Mouse (Mus musculus) limb, embryonic 14.5 days (tissue): ENCODE results near the gene Fam198a. TPM values are rescaled to one million over a fixed set of nuclear protein-coding genes. Genes with fewer than 3 reads are reported as not detected.

ENCODE experiments used
- ATAC-seq: fragments of 200-750 bp; cut with Nextera tagmentation; 2 replicates; pipeline ENCODE4 v1.8.0; 2017; ENCODE audit warnings: low read depth, moderate number of reproducible peaks, moderate TSS enrichment; ENCODE audit not compliant: low FRiP score
- DNase-seq: peaks from one replicate; pipeline ENCODE4 v3.0.0-alpha.2; 2015; ENCODE audit warnings: low spot score
- H3K27ac ChIP-seq: fragments of 300-500 bp; sonication (generic); replicated peaks from 2 replicates; pipeline ENCODE4 v1.5.1; 2014; ENCODE audit warnings: low read depth, mild to moderate bottlenecking, low read length, moderate library complexity, mixed read lengths
- H3K27me3 ChIP-seq: fragments of 300-500 bp; sonication (generic); 2 replicates; pipeline ENCODE4 v1.6.1; 2014; ENCODE audit warnings: low read length, mixed read lengths; ENCODE audit not compliant: control insufficient read depth, insufficient read depth
- H3K36me3 ChIP-seq: fragments of 300-500 bp; sonication (generic); 2 replicates; pipeline ENCODE4 v1.6.1; 2014; ENCODE audit warnings: mild to moderate bottlenecking, low read length, moderate library complexity, mixed read lengths; ENCODE audit not compliant: control insufficient read depth, insufficient read depth
- H3K4me1 ChIP-seq: fragments of 300-500 bp; sonication (generic); 2 replicates; pipeline ENCODE4 v1.6.1; 2014; ENCODE audit warnings: antibody characterized with exemption, low read length, mixed read lengths; ENCODE audit not compliant: control insufficient read depth, insufficient read depth
- H3K4me2 ChIP-seq: fragments of 300-500 bp; sonication (generic); replicated peaks from 2 replicates; pipeline ENCODE4 v1.6.1; 2014; ENCODE audit warnings: low read depth, mild to moderate bottlenecking, low read length, moderate library complexity; ENCODE audit not compliant: severe bottlenecking
- H3K4me3 ChIP-seq: fragments of 300-500 bp; sonication (generic); replicated peaks from 2 replicates; pipeline ENCODE4 v1.5.1; 2014; ENCODE audit warnings: low read length
- H3K9ac ChIP-seq: fragments of 300-500 bp; sonication (generic); 2 replicates; pipeline ENCODE4 v1.6.1; 2014; ENCODE audit warnings: mild to moderate bottlenecking, low read depth, low read length, moderate library complexity; ENCODE audit not compliant: severe bottlenecking
- H3K9me3 ChIP-seq: fragments of 300-500 bp; sonication (generic); 2 replicates; pipeline ENCODE4 v1.6.1; 2016; ENCODE audit warnings: low read length; ENCODE audit not compliant: control insufficient read depth
- POLR2A ChIP-seq: fragments of 200-500 bp; IDR thresholded peaks from 2 replicates; pipeline ENCODE4 v1.8.0; 2012; ENCODE audit warnings: inconsistent platforms, mild to moderate bottlenecking, moderate library complexity, borderline replicate concordance; ENCODE audit not compliant: insufficient read depth, insufficient read length; ENCODE audit errors: extremely low read depth
- WGBS: fragments of 180-500 bp; shearing (Covaris S2); extraction: QIAGEN DNeasy Blood & Tissue Kit; methylation state at CpG from one replicate; pipeline ENCODE4 v1.1.7; 2014; 5-methylcytosine and 5-hydroxymethylcytosine counted together
- polyA plus RNA-seq, 2 experiments: library from polyadenylated mRNA; depleted of rRNA in 1 of 2; stranded (reverse) in 1 of 2; unstranded in 1 of 2; fragments of >200 nt; fragmentation: Nextera tagmentation in 1 of 2; extraction: Ambion mirVana in 1 of 2; gene quantifications; 2 replicates each; pipeline versions ENCODE4 v1.2.1 to v1.2.3; 2012 to 2014

Gene Fam198a
- polyA plus RNA-seq, 2 experiments: 6.4 to 8.7 TPM

GRCm38 (mm10) chr9:122027081-122027913 lies 76.5 kb downstream of the Fam198a start:
- ATAC-seq (no peak), DNase-seq (no peak)
- no peak overlapping the region; the same call in 1 of the 2 replicates for H3K27ac ChIP-seq
- TF ChIP-seq POLR2A: no peak
- H3K36me3 ChIP-seq: no peaks in the 10 kb centered on the region
- H3K9me3 ChIP-seq: no peaks in the 10 kb centered on the region
- no peaks in the 10 kb centered on the region for H3K27me3 ChIP-seq
- WGBS: 47% methylated on average over 6 of the region's 6 CpGs
- H3K9ac ChIP-seq: no peak overlapping the region
- H3K4me1 ChIP-seq: peaks cover 24% of the 10 kb centered on the region
- no peak overlapping the region for H3K4me3 ChIP-seq
- H3K4me2 ChIP-seq: no peak overlapping the region

- 70% methylated on average over 11 of the region's 11 CpGs for WGBS
These were observed 77.3 kb downstream of the Fam198a start for GRCm38 (mm10) chr9:122027914-122028745.

GRCm38 (mm10) chr9:122029765-122030164 lies 79.0 kb downstream of the Fam198a start:
- Histone ChIP-seq H3K9me3 (no peaks in the 10 kb centered on the region), H3K27ac (no peak overlapping the region), H3K4me2 (no peak overlapping the region), H3K27me3 (no peaks in the 10 kb centered on the region), H3K4me1 (peaks cover 17% of the 10 kb centered on the region; the same call in 1 of the 2 replicates), H3K36me3 (no peaks in the 10 kb centered on the region), H3K9ac (no peak overlapping the region), H3K4me3 (no peak overlapping the region)
- ATAC-seq (no peak), DNase-seq (no peak)
- WGBS: 89% methylated on average over 7 of the region's 7 CpGs
- no peak for TF ChIP-seq POLR2A

More at GRCm38 (mm10) chr9:122027914-122028745, 77.3 kb downstream of the Fam198a start:
- Histone ChIP-seq H3K9me3 (no peaks in the 10 kb centered on the region), H3K4me3 (no peak overlapping the region), H3K4me1 (peaks cover 20% of the 10 kb centered on the region; the same call in 1 of the 2 replicates), H3K27me3 (no peaks in the 10 kb centered on the region), H3K4me2 (no peak overlapping the region), H3K9ac (no peak overlapping the region), H3K27ac (peak overlapping the region; percentile 19; the same call in 1 of the 2 replicates), H3K36me3 (no peaks in the 10 kb centered on the region)
- ATAC-seq (no peak), DNase-seq (peak; percentile 15)
- no peak for TF ChIP-seq POLR2A

Other genes with a start within 250 kb of the Fam198a start
- gene Sec22c, start 245.5 kb upstream of the Fam198a start, polyA plus RNA-seq (2012; rRNA removed): 10.8 and 13.2 TPM in 2 replicates
- gene Sec22c, start 245.5 kb upstream of the Fam198a start, polyA plus RNA-seq (2014; fragmentation: Nextera tagmentation; extraction: Ambion mirVana): 11.4 and 12.6 TPM in 2 replicates
- 50.6 and 73.7 TPM in 2 replicates for gene Ss18l2, start 240.7 kb upstream of the Fam198a start, polyA plus RNA-seq (2012; rRNA removed)
- 128 and 143 TPM in 2 replicates for gene Ss18l2, start 240.7 kb upstream of the Fam198a start, polyA plus RNA-seq (2014; fragmentation: Nextera tagmentation; extraction: Ambion mirVana)
- 188 and 216 TPM in 2 replicates for gene Nktr, start 231.8 kb upstream of the Fam198a start, polyA plus RNA-seq (2012; rRNA removed)
- 73.5 and 81.4 TPM in 2 replicates for gene Nktr, start 231.8 kb upstream of the Fam198a start, polyA plus RNA-seq (2014; fragmentation: Nextera tagmentation; extraction: Ambion mirVana)
- 64.0 and 71.0 TPM in 2 replicates for gene Zfp651, start 191.7 kb upstream of the Fam198a start, polyA plus RNA-seq (2012; rRNA removed)
- 20.0 and 30.3 TPM in 2 replicates for gene Zfp651, start 191.7 kb upstream of the Fam198a start, polyA plus RNA-seq (2014; fragmentation: Nextera tagmentation; extraction: Ambion mirVana)
- 12.4 and 14.1 TPM in 2 replicates for gene Klhl40, start 173.4 kb upstream of the Fam198a start, polyA plus RNA-seq (2012; rRNA removed)
- gene Klhl40, start 173.4 kb upstream of the Fam198a start, polyA plus RNA-seq (2014; fragmentation: Nextera tagmentation; extraction: Ambion mirVana): 16.0 and 20.8 TPM in 2 replicates
- 1.9 and 2.0 TPM in 2 replicates for gene Hhatl, start 158.5 kb upstream of the Fam198a start, polyA plus RNA-seq (2012; rRNA removed)
- gene Hhatl, start 158.5 kb upstream of the Fam198a start, polyA plus RNA-seq (2014; fragmentation: Nextera tagmentation; extraction: Ambion mirVana): 1.1 and 1.7 TPM in 2 replicates
- gene Ccdc13, start 111.5 kb upstream of the Fam198a start, polyA plus RNA-seq (2012; rRNA removed): 0.58 and 0.79 TPM in 2 replicates
- 0.47 and 0.59 TPM in 2 replicates for gene Ccdc13, start 111.5 kb upstream of the Fam198a start, polyA plus RNA-seq (2014; fragmentation: Nextera tagmentation; extraction: Ambion mirVana)
- gene Higd1a, start 92.6 kb upstream of the Fam198a start, polyA plus RNA-seq (2012; rRNA removed): 50.6 and 71.0 TPM in 2 replicates
- 213 and 235 TPM in 2 replicates for gene Higd1a, start 92.6 kb upstream of the Fam198a start, polyA plus RNA-seq (2014; fragmentation: Nextera tagmentation; extraction: Ambion mirVana)
- 0.25 and 0.32 TPM in 2 replicates for gene Ackr2, start 52.6 kb upstream of the Fam198a start, polyA plus RNA-seq (2012; rRNA removed)
- gene Ackr2, start 52.6 kb upstream of the Fam198a start, polyA plus RNA-seq (2014; fragmentation: Nextera tagmentation; extraction: Ambion mirVana): 0.26 and 0.40 TPM in 2 replicates
- gene Cyp8b1, start 34.7 kb upstream of the Fam198a start, polyA plus RNA-seq (2012; rRNA removed): not detected in 2 replicates
- not detected in 2 replicates for gene Cyp8b1, start 34.7 kb upstream of the Fam198a start, polyA plus RNA-seq (2014; fragmentation: Nextera tagmentation; extraction: Ambion mirVana)
- gene Pomgnt2, start 46.1 kb downstream of the Fam198a start, polyA plus RNA-seq (2012; rRNA removed): 20.3 and 24.6 TPM in 2 replicates
- gene Pomgnt2, start 46.1 kb downstream of the Fam198a start, polyA plus RNA-seq (2014; fragmentation: Nextera tagmentation; extraction: Ambion mirVana): 14.6 and 15.9 TPM in 2 replicates
- gene Snrk, start 166.3 kb downstream of the Fam198a start, polyA plus RNA-seq (2012; rRNA removed): 44.8 and 50.1 TPM in 2 replicates
- gene Snrk, start 166.3 kb downstream of the Fam198a start, polyA plus RNA-seq (2014; fragmentation: Nextera tagmentation; extraction: Ambion mirVana): 40.2 and 47.0 TPM in 2 replicates